Mouse (Mus musculus) midbrain, embryonic 13.5 days (tissue): ENCODE results near the gene Smim5. TPM values are rescaled to one million over a fixed set of nuclear protein-coding genes. Genes with fewer than 3 reads are reported as not detected.

ENCODE experiments used
- ATAC-seq: fragments of 200-750 bp; cut with Nextera tagmentation; 2 replicates; pipeline ENCODE4 v1.8.0; 2017; ENCODE audit warnings: mild to moderate bottlenecking, moderate TSS enrichment, moderate library complexity
- H3K27ac ChIP-seq: fragments of 300-500 bp; sonication (generic); 2 replicates; pipeline ENCODE4 v1.5.1; 2015; ENCODE audit warnings: inconsistent platforms, mild to moderate bottlenecking, moderate library complexity
- H3K27me3 ChIP-seq: fragments of 300-500 bp; sonication (generic); 2 replicates; pipeline ENCODE4 v1.6.1; 2015; ENCODE audit warnings: mild to moderate bottlenecking, inconsistent platforms
- H3K36me3 ChIP-seq: fragments of 300-500 bp; sonication (generic); 2 replicates; pipeline ENCODE4 v1.6.1; 2015; ENCODE audit warnings: mild to moderate bottlenecking, inconsistent platforms
- H3K4me1 ChIP-seq: fragments of 300-500 bp; sonication (generic); replicated peaks from 2 replicates; pipeline ENCODE4 v1.6.1; 2015; ENCODE audit warnings: inconsistent platforms
- H3K4me2 ChIP-seq: fragments of 300-500 bp; sonication (generic); replicated peaks from 2 replicates; pipeline ENCODE4 v1.6.1; 2015; ENCODE audit warnings: moderate library complexity, mild to moderate bottlenecking, inconsistent platforms
- H3K4me3 ChIP-seq: fragments of 300-500 bp; sonication (generic); replicated peaks from 2 replicates; pipeline ENCODE4 v1.5.1; 2015; ENCODE audit warnings: mild to moderate bottlenecking, inconsistent platforms
- H3K9ac ChIP-seq: fragments of 300-500 bp; sonication (generic); replicated peaks from 2 replicates; pipeline ENCODE4 v1.6.1; 2015; ENCODE audit warnings: mild to moderate bottlenecking, inconsistent platforms
- H3K9me3 ChIP-seq: fragments of 300-500 bp; sonication (generic); 2 replicates; pipeline ENCODE4 v1.6.1; 2016; ENCODE audit warnings: mild to moderate bottlenecking, inconsistent platforms
- WGBS: fragments of 180-500 bp; shearing (Covaris S2); methylation state at CpG from one replicate; pipeline ENCODE4 v1.1.7; 2015; 5-methylcytosine and 5-hydroxymethylcytosine counted together
- polyA plus RNA-seq: library from polyadenylated mRNA; unstranded; fragments of >200 nt; fragmentation: Nextera tagmentation; extraction: Ambion mirVana; gene quantifications from 2 replicates; pipeline ENCODE4 v1.2.1, GENCODE M21; 2015

The Smim5 gene
- polyA plus RNA-seq, 1 experiment from 2014 or later, result 1.4 TPM

- 1% methylated on average over 16 of the region's 16 CpGs for WGBS
- Histone ChIP-seq H3K27ac (peak overlapping the region; percentile 52), H3K9ac (peak overlapping the region; percentile 89), H3K36me3 (peaks cover 40% of the 10 kb centered on the region), H3K4me1 (peaks cover 33% of the 10 kb centered on the region), H3K9me3 (no peaks in the 10 kb centered on the region), H3K4me2 (peak overlapping the region; percentile 96), H3K4me3 (peak overlapping the region; percentile 94), H3K27me3 (no peaks in the 10 kb centered on the region)
- ATAC-seq, result no peak; the same call in none of the 2 replicates
Measured at GRCm38 (mm10) chr11:115933747-115934110, 34.0 kb downstream of the Smim5 start.

- no peak overlapping the region for H3K9ac ChIP-seq
Measured at GRCm38 (mm10) chr11:115939690-115940329, 40.0 kb downstream of the Smim5 start.

GRCm38 (mm10) chr11:115941980-115942379, 42.2 kb downstream of the Smim5 start:
- peaks cover 90% of the 10 kb centered on the region for H3K36me3 ChIP-seq

More at GRCm38 (mm10) chr11:115939690-115940329, 40.0 kb downstream of the Smim5 start:
- Histone ChIP-seq H3K4me1 (peaks cover 11% of the 10 kb centered on the region), H3K9me3 (no peaks in the 10 kb centered on the region), H3K4me3 (no peak overlapping the region), H3K27me3 (no peaks in the 10 kb centered on the region), H3K4me2 (no peak overlapping the region), H3K27ac (no peak overlapping the region), H3K36me3 (peaks cover 83% of the 10 kb centered on the region)
- ATAC-seq, result no peak
- WGBS, result 39% methylated on average over 6 of the region's 6 CpGs

GRCm38 (mm10) chr11:115945247-115945646, 45.5 kb downstream of the Smim5 start:
- H3K36me3 ChIP-seq, result peaks cover 90% of the 10 kb centered on the region
- no peak overlapping the region for H3K9ac ChIP-seq
- H3K4me3 ChIP-seq, result no peak overlapping the region
- WGBS, result 94% methylated on average over 8 of the region's 8 CpGs
- H3K27me3 ChIP-seq, result no peaks in the 10 kb centered on the region
- no peak overlapping the region for H3K4me2 ChIP-seq
- H3K4me1 ChIP-seq, result no peaks in the 10 kb centered on the region
- H3K27ac ChIP-seq, result no peak overlapping the region
- no peak for ATAC-seq
- H3K9me3 ChIP-seq, result no peaks in the 10 kb centered on the region

More at GRCm38 (mm10) chr11:115941980-115942379, 42.2 kb downstream of the Smim5 start:
- H3K4me3 ChIP-seq, result no peak overlapping the region
- H3K4me1 ChIP-seq, result no peaks in the 10 kb centered on the region
- H3K27me3 ChIP-seq, result no peaks in the 10 kb centered on the region
- no peak overlapping the region for H3K9ac ChIP-seq
- no peak overlapping the region for H3K4me2 ChIP-seq
- ATAC-seq, result no peak
- H3K27ac ChIP-seq, result no peak overlapping the region
- 89% methylated on average over 7 of the region's 7 CpGs for WGBS
- no peaks in the 10 kb centered on the region for H3K9me3 ChIP-seq

- no peaks in the 10 kb centered on the region for H3K27me3 ChIP-seq
- H3K4me2 ChIP-seq, result no peak overlapping the region
- H3K9me3 ChIP-seq, result no peaks in the 10 kb centered on the region
- H3K27ac ChIP-seq, result no peak overlapping the region
- no peak overlapping the region for H3K4me3 ChIP-seq
- 86% methylated on average over 9 of the region's 9 CpGs for WGBS
- no peak for ATAC-seq
- H3K4me1 ChIP-seq, result no peaks in the 10 kb centered on the region
- H3K36me3 ChIP-seq, result peaks cover 91% of the 10 kb centered on the region
- no peak overlapping the region for H3K9ac ChIP-seq
Measured at GRCm38 (mm10) chr11:115946221-115946828, 46.6 kb downstream of the Smim5 start.

GRCm38 (mm10) chr11:115948316-115948715, 48.5 kb downstream of the Smim5 start:
- no peak overlapping the region for H3K27ac ChIP-seq
- H3K9me3 ChIP-seq, result no peaks in the 10 kb centered on the region
- ATAC-seq, result no peak
- H3K4me1 ChIP-seq, result no peaks in the 10 kb centered on the region
- H3K4me2 ChIP-seq, result no peak overlapping the region
- no peaks in the 10 kb centered on the region for H3K27me3 ChIP-seq
- WGBS, result 95% methylated on average over 9 of the region's 9 CpGs
- H3K36me3 ChIP-seq, result peaks cover 92% of the 10 kb centered on the region
- H3K9ac ChIP-seq, result no peak overlapping the region
- H3K4me3 ChIP-seq, result no peak overlapping the region

- no peaks in the 10 kb centered on the region for H3K27me3 ChIP-seq
- H3K36me3 ChIP-seq, result peaks cover 95% of the 10 kb centered on the region
- ATAC-seq, result no peak
- no peak overlapping the region for H3K27ac ChIP-seq
- H3K4me1 ChIP-seq, result peaks cover 5% of the 10 kb centered on the region
- no peak overlapping the region for H3K9ac ChIP-seq
- H3K9me3 ChIP-seq, result no peaks in the 10 kb centered on the region
- no peak overlapping the region for H3K4me2 ChIP-seq
- 91% methylated on average over 2 of the region's 2 CpGs for WGBS
- H3K4me3 ChIP-seq, result no peak overlapping the region
Measured at GRCm38 (mm10) chr11:115950719-115951118, 51.0 kb downstream of the Smim5 start.

- ATAC-seq, result no peak
- Histone ChIP-seq H3K27me3 (no peaks in the 10 kb centered on the region), H3K9ac (no peak overlapping the region), H3K4me2 (no peak overlapping the region), H3K9me3 (no peaks in the 10 kb centered on the region), H3K27ac (no peak overlapping the region), H3K4me3 (no peak overlapping the region), H3K36me3 (peaks cover 83% of the 10 kb centered on the region), H3K4me1 (peaks cover 17% of the 10 kb centered on the region)
- 87% methylated on average over 5 of the region's 5 CpGs for WGBS
Measured at GRCm38 (mm10) chr11:115954712-115955111, 54.9 kb downstream of the Smim5 start.

- no peak for ATAC-seq
- 74% methylated on average over 10 of the region's 10 CpGs for whole genome bisulfite sequencing
- H3K36me3 ChIP-seq, result peaks cover 83% of the 10 kb centered on the region
Measured at GRCm38 (mm10) chr11:115955195-115955858, 55.6 kb downstream of the Smim5 start.

More at GRCm38 (mm10) chr11:115955195-115955858, 55.6 kb downstream of the Smim5 start:
- no peak overlapping the region for H3K9ac ChIP-seq
- H3K4me3 ChIP-seq, result no peak overlapping the region
- H3K27me3 ChIP-seq, result no peaks in the 10 kb centered on the region
- H3K4me1 ChIP-seq, result peaks cover 17% of the 10 kb centered on the region
- no peak overlapping the region for H3K27ac ChIP-seq
- H3K9me3 ChIP-seq, result no peaks in the 10 kb centered on the region
- H3K4me2 ChIP-seq, result no peak overlapping the region

Other genes with a start within 250 kb of the Smim5 start
- gene Grb2, start 191.4 kb upstream of the Smim5 start, polyA plus RNA-seq, result 165 and 176 TPM in 2 replicates
- gene Tmem94, start 134.5 kb upstream of the Smim5 start, polyA plus RNA-seq, result 29.9 and 31.0 TPM in 2 replicates
- 10.3 and 12.3 TPM in 2 replicates for gene Caskin2, start 86.3 kb upstream of the Smim5 start, polyA plus RNA-seq
- gene Tsen54, start 85.2 kb upstream of the Smim5 start, polyA plus RNA-seq, result 24.8 and 25.8 TPM in 2 replicates
- gene Llgl2, start 75.9 kb upstream of the Smim5 start, polyA plus RNA-seq, result 0.66 and 0.76 TPM in 2 replicates
- 0.08 and 0.27 TPM in 2 replicates for gene Myo15b, start 41.6 kb upstream of the Smim5 start, polyA plus RNA-seq
- 0.84 and 0.93 TPM in 2 replicates for gene Smim6, start 12.1 kb downstream of the Smim5 start, polyA plus RNA-seq
- gene Sap30bp, start 33.3 kb downstream of the Smim5 start, polyA plus RNA-seq, result 52.7 and 53.8 TPM in 2 replicates
- 28.3 and 29.2 TPM in 2 replicates for gene Recql5, start 33.5 kb downstream of the Smim5 start, polyA plus RNA-seq
- gene Itgb4, start 74.7 kb downstream of the Smim5 start, polyA plus RNA-seq, result 0.15 and 0.43 TPM in 2 replicates
- gene Galk1, start 112.8 kb downstream of the Smim5 start, polyA plus RNA-seq, result 49.2 and 58.9 TPM in 2 replicates
- 2,611 and 2,977 TPM in 2 replicates for gene H3f3b, start 128.0 kb downstream of the Smim5 start, polyA plus RNA-seq
- gene Unk, start 130.4 kb downstream of the Smim5 start, polyA plus RNA-seq, result 41.1 and 43.7 TPM in 2 replicates
- gene Unc13d, start 178.0 kb downstream of the Smim5 start, polyA plus RNA-seq, result 1.2 TPM in 2 replicates
- gene Wbp2, start 187.0 kb downstream of the Smim5 start, polyA plus RNA-seq, result 128 and 132 TPM in 2 replicates
- 2.0 and 3.4 TPM in 2 replicates for gene Trim47, start 227.2 kb downstream of the Smim5 start, polyA plus RNA-seq
- gene Trim65, start 231.2 kb downstream of the Smim5 start, polyA plus RNA-seq, result 1.3 and 1.8 TPM in 2 replicates
- 76.2 and 78.3 TPM in 2 replicates for gene Mrpl38, start 238.9 kb downstream of the Smim5 start, polyA plus RNA-seq